Mouse (Mus musculus): ENCODE measurements around the gene Foxo3. TPM values are rescaled to one million over a fixed set of nuclear protein-coding genes. Genes with fewer than 3 reads are reported as not detected.

Gene Foxo3
- polyA plus RNA-seq, 1 experiment from 2014 or later, result 9.5 TPM

DNA sequence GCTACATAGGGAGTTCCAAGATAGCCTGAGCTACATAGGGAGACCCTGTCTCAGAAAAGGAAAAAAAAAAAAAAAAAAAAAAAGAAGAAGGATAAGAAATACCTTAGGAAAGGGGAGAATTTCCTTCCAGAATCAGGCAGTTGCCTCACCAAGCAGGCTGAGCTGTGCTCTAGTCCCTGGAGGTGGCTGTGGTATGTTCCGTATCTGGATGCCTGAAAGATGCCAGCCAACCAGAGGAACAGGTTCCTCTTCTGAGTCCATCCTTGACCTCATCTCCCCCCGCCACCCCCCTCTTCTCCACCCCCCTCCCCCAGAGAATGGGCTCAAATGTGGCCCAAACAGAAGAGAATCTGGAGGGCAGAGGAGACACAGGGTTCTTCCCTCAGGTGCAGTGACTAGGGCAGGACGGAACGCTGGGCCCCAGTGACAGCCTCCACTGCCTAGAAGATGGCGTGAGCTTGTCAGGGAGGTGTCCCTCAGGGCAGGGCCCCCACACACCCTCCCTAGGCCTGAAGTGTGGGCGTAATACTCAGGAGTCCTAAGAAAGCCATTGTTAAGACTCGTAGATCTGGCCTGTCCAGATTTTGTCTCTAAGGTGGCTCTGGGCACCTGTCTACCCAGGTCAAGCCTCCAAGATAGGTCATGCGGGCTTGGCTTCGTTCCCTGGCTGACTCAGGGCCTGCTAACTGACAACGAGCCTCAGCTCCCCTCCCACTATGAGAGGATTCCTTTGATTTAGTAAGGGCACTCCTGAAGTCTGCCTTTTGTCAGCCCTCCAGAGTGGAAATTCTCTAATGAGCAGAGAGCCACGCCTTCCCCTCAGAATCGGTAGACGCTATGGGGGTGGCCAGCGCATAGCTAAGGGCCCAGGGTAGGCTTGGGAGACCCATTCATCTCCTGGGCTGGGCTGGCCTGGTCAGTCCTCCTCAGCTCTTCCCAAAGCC is 141.5 kb downstream of the Foxo3 start:
- WGBS, result 57% methylated on average over 14 of the region's 14 CpGs
- no peak overlapping the region for H3K27ac ChIP-seq (ENCODE audit: low read depth)
- no peaks in the 10 kb centered on the region for H3K36me3 ChIP-seq (ENCODE audit: control insufficient read depth, insufficient read depth, low read length)
- no peaks in the 10 kb centered on the region for H3K9me3 ChIP-seq (ENCODE audit: control insufficient read depth, low read length)
- H3K9ac ChIP-seq (ENCODE audit: low read length), result no peak overlapping the region
- no peak overlapping the region for H3K4me2 ChIP-seq (ENCODE audit: low read length)
- H3K4me1 ChIP-seq (replicated peaks; ENCODE audit: control insufficient read depth, insufficient read depth, low read length), result 0 out of 2 replicates have a peak, but pooled peaks cover 4% of the 10 kb centered on the region
- no peak overlapping the region for H3K4me3 ChIP-seq (ENCODE audit: low read depth, low read length)
- ATAC-seq (replicated peaks; ENCODE audit: low FRiP score, low TSS enrichment, low read depth), result 0 out of 2 replicates have a peak, but pooled peaks have one; percentile 32
- DNase-seq (ENCODE audit: low spot score), result no peak
- H3K27me3 ChIP-seq (replicated peaks; ENCODE audit: control insufficient read depth, insufficient read depth, low read length), result no peaks in the 10 kb centered on the region

Other genes starting within 250 kb of the Foxo3 start
- 8.0 and 8.3 TPM in 2 replicates for gene Afg1l, start 201.8 kb upstream of the Foxo3 start, polyA plus RNA-seq (2014; fragmentation: Nextera tagmentation; extraction: Ambion mirVana)
- 303 and 334 TPM in 2 replicates for gene Snx3, start 225.3 kb upstream of the Foxo3 start, polyA plus RNA-seq (2014; fragmentation: Nextera tagmentation; extraction: Ambion mirVana)